ENCODE assay signal across 10 mouse cellular contexts in the genomic region with DNA sequence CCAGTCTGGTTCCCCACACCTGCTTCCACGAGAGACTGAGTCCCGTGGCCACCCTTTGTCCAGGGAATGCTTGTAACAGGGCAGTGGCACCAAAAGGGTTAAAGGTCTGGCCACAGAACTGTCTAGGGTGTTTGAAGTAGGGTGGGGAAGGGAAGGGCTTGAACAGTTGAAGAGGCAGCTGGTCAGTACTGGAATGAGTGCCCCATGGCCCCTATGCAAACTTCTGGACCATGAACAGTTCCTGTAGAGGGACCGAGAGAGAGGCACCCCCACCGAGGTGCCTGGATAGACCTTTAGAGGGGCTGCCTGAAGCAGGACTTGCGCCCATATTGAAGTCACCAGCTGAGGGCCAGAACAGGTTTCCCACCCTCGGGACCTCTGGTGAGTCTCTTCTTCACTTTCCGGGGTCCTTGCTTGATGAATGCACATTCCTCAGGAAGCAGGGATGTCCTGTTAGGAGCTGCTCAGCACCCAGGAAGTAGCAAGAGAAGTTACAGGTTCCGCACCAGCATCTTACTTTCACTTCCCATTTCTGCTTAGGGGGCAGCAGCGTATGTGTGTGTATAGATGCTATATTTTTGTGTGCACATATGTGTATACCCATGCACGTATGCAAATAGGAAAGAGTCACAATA. TPM values are rescaled to one million over a fixed set of nuclear protein-coding genes. Genes with fewer than 3 reads are reported as not detected.
DNase-seq lines count a peak whose midpoint lies in the region; ATAC-seq and TF ChIP-seq lines count a peak whose summit lies in the region.
"Had no signal": no experiment of that assay in that cellular context is flagged by ENCODE, and none has a peak within 500 bp of the region (broad histone marks: within the 10 kb centered on the region; RNA-seq: fewer than 3 reads in every experiment).

No protein-coding gene starts in this region.

- TF ChIP-seq CTCF in stomach, postnatal 0 days (IDR thresholded peaks at IDR 0.05; ENCODE audit: low read depth), result no peak

- no peak for ATAC-seq in heart, embryonic 13.5 days (ENCODE audit: extremely low read depth, insufficient number of reproducible peaks, low FRiP score, low TSS enrichment)
- ATAC-seq in inflammation-experienced regulatory T-cells, adult 6 months, result peak; percentile 55
- ATAC-seq in stomach, postnatal 0 days (ENCODE audit: low FRiP score, low TSS enrichment), result peak; percentile 28; the same call in 1 of the 2 replicates

- H3K36me3 ChIP-seq in heart, embryonic 13.5 days, result peaks cover 13% of the 10 kb centered on the region
- H3K36me3 ChIP-seq in stomach, postnatal 0 days (ENCODE audit: control insufficient read depth, insufficient read depth, low read length), result peaks cover 4% of the 10 kb centered on the region

- no peaks in the 10 kb centered on the region for H3K9me3 ChIP-seq in heart, embryonic 13.5 days
- H3K9me3 ChIP-seq in stomach, postnatal 0 days (ENCODE audit: control insufficient read depth, low read length), result no peaks in the 10 kb centered on the region
- H3K9me3 ChIP-seq: neural tube, embryonic 13.5 days had no signal

- peak overlapping the region; percentile 33; the same call in 1 of the 2 replicates for H3K9ac ChIP-seq in heart, embryonic 13.5 days
- H3K9ac ChIP-seq in stomach, postnatal 0 days (ENCODE audit: low read length), result no peak overlapping the region

- peaks cover 43% of the 10 kb centered on the region for H3K4me1 ChIP-seq in heart, embryonic 13.5 days
- H3K4me1 ChIP-seq in stomach, postnatal 0 days (replicated peaks; ENCODE audit: control insufficient read depth, insufficient read depth), result peaks cover 7% of the 10 kb centered on the region; the same call in 1 of the 2 replicates

- no peak for TF ChIP-seq EP300 in stomach, postnatal 0 days (optimal IDR thresholded peaks at IDR 0.05)

- no peak overlapping the region for H3K4me2 ChIP-seq in heart, embryonic 13.5 days
- peak overlapping the region; percentile 28; the same call in 1 of the 2 replicates for H3K4me2 ChIP-seq in stomach, postnatal 0 days (replicated peaks; ENCODE audit: low read depth)

- 70% methylated on average over 10 of the region's 10 CpGs for WGBS in heart, embryonic 13.5 days
- 65% methylated on average over 10 of the region's 10 CpGs for WGBS in stomach, postnatal 0 days

- H3K4me3 ChIP-seq in heart, embryonic 13.5 days, result no peak overlapping the region
- no peak overlapping the region for H3K4me3 ChIP-seq in stomach, postnatal 0 days (ENCODE audit: low read depth, low read length)
- H3K4me3 ChIP-seq: neural tube, embryonic 13.5 days had no signal

- no peak for DNase-seq in heart, postnatal 4 days
- DNase-seq in lung, postnatal 4 days, result peak; percentile 57 to 71
- no peak for DNase-seq in stomach, postnatal 0 days (ENCODE audit: low spot score)
- no peak for DNase-seq in gastrocnemius, postnatal 25 days
- DNase-seq in right cerebral cortex, postnatal 36 days (ENCODE audit: low spot score in 2 of 2), result no peak
- DNase-seq in cerebellum, adult 11 months, result no peak
- DNase-seq: heart, postnatal 14 days had no signal

- no peaks in the 10 kb centered on the region for H3K27me3 ChIP-seq in heart, embryonic 13.5 days (replicated peaks)
- no peaks in the 10 kb centered on the region for H3K27me3 ChIP-seq in stomach, postnatal 0 days (ENCODE audit: control insufficient read depth, insufficient read depth, low read length)
- H3K27me3 ChIP-seq: neural tube, embryonic 13.5 days had no signal

- no peak overlapping the region for H3K27ac ChIP-seq in heart, embryonic 13.5 days (replicated peaks)
- peak overlapping the region; percentile 49; the same call in 1 of the 2 replicates for H3K27ac ChIP-seq in stomach, postnatal 0 days (replicated peaks)
- H3K27ac ChIP-seq: neural tube, embryonic 13.5 days had no signal

RNA-seq across cellular contexts. Expression of gene Arhgef2, which starts 12.7 kb away (rescaled TPM):
- 73.1 and 73.4 TPM in 2 replicates for polyA plus RNA-seq in heart, embryonic 13.5 days (2015; fragmentation: Nextera tagmentation; extraction: Ambion mirVana)
- total RNA-seq in heart, postnatal 4 days (2021), result 100 to 1,000 TPM; 104 to 109 TPM
- polyA plus RNA-seq in inflammation-experienced regulatory T-cells, adult 6 months (2017; shearing (Covaris generic)), result 10 to 100 TPM; 37.5 to 56.4 (median 46.5) TPM
- polyA plus RNA-seq in stomach, postnatal 0 days (2015; fragmentation: Nextera tagmentation; extraction: Ambion mirVana), result 29.0 and 33.0 TPM in 2 replicates
- total RNA-seq in gastrocnemius, postnatal 25 days (2021), result 10 to 100 TPM; 28.1 to 33.0 TPM

RNA-seq across cellular contexts. Expression of gene Ssr2, which starts 17.4 kb away (rescaled TPM):
- polyA plus RNA-seq in heart, embryonic 13.5 days (2015; fragmentation: Nextera tagmentation; extraction: Ambion mirVana), result 173 and 202 TPM in 2 replicates
- total RNA-seq in heart, postnatal 4 days (2021), result 100 to 1,000 TPM; 145 to 152 TPM
- polyA plus RNA-seq in inflammation-experienced regulatory T-cells, adult 6 months (2017; shearing (Covaris generic)), result 100 to 1,000 TPM; 131 to 197 (median 161) TPM
- 257 and 271 TPM in 2 replicates for polyA plus RNA-seq in stomach, postnatal 0 days (2015; fragmentation: Nextera tagmentation; extraction: Ambion mirVana)
- 10 to 100 TPM; 52.2 to 63.2 TPM for total RNA-seq in gastrocnemius, postnatal 25 days (2021)

RNA-seq across cellular contexts. Expression of gene Ubqln4, which starts 39.5 kb away (rescaled TPM):
- polyA plus RNA-seq in heart, embryonic 13.5 days (2015; fragmentation: Nextera tagmentation; extraction: Ambion mirVana), result 33.1 and 34.1 TPM in 2 replicates
- total RNA-seq in heart, postnatal 4 days (2021), result 10 to 100 TPM; 55.3 to 60.1 TPM
- polyA plus RNA-seq in inflammation-experienced regulatory T-cells, adult 6 months (2017; shearing (Covaris generic)), result 10 to 100 TPM in 2 of 3 experiments, 1 to 10 TPM in 1; 9.8 to 15.5 (median 12.1) TPM
- polyA plus RNA-seq in stomach, postnatal 0 days (2015; fragmentation: Nextera tagmentation; extraction: Ambion mirVana), result 19.5 and 21.8 TPM in 2 replicates
- 10 to 100 TPM; 59.6 to 67.2 TPM for total RNA-seq in gastrocnemius, postnatal 25 days (2021)

RNA-seq across cellular contexts. Expression of gene Lamtor2, which starts 40.2 kb away (rescaled TPM):
- 131 and 150 TPM in 2 replicates for polyA plus RNA-seq in heart, embryonic 13.5 days (2015; fragmentation: Nextera tagmentation; extraction: Ambion mirVana)
- total RNA-seq in heart, postnatal 4 days (2021), result 10 to 100 TPM; 81.9 to 89.1 TPM
- 100 to 1,000 TPM; 149 to 189 (median 187) TPM for polyA plus RNA-seq in inflammation-experienced regulatory T-cells, adult 6 months (2017; shearing (Covaris generic))
- 154 and 157 TPM in 2 replicates for polyA plus RNA-seq in stomach, postnatal 0 days (2015; fragmentation: Nextera tagmentation; extraction: Ambion mirVana)
- total RNA-seq in gastrocnemius, postnatal 25 days (2021), result 10 to 100 TPM; 76.1 to 81.1 TPM

RNA-seq across cellular contexts. Expression of gene Rab25, which starts 45.0 kb away (rescaled TPM):
- polyA plus RNA-seq in heart, embryonic 13.5 days (2015; fragmentation: Nextera tagmentation; extraction: Ambion mirVana), result 1.1 and 1.5 TPM in 2 replicates
- total RNA-seq in heart, postnatal 4 days (2021), result not detected
- not detected for polyA plus RNA-seq in inflammation-experienced regulatory T-cells, adult 6 months (2017; shearing (Covaris generic))
- polyA plus RNA-seq in stomach, postnatal 0 days (2015; fragmentation: Nextera tagmentation; extraction: Ambion mirVana), result 252 and 271 TPM in 2 replicates
- not detected for total RNA-seq in gastrocnemius, postnatal 25 days (2021)
- polyA plus RNA-seq: neural tube, embryonic 13.5 days had no signal

Comparison
In these comparisons a context has a peak if more than half of its experiments do, and no peak if none do; other contexts are left out.
1. DNase-seq: peak in lung, postnatal 4 days (2 of 2); none in heart, postnatal 4 days (single experiment), stomach, postnatal 0 days (single experiment), gastrocnemius, postnatal 25 days (single experiment), right cerebral cortex, postnatal 36 days (0 of 2) and cerebellum, adult 11 months (single experiment).